In the genomic region with DNA sequence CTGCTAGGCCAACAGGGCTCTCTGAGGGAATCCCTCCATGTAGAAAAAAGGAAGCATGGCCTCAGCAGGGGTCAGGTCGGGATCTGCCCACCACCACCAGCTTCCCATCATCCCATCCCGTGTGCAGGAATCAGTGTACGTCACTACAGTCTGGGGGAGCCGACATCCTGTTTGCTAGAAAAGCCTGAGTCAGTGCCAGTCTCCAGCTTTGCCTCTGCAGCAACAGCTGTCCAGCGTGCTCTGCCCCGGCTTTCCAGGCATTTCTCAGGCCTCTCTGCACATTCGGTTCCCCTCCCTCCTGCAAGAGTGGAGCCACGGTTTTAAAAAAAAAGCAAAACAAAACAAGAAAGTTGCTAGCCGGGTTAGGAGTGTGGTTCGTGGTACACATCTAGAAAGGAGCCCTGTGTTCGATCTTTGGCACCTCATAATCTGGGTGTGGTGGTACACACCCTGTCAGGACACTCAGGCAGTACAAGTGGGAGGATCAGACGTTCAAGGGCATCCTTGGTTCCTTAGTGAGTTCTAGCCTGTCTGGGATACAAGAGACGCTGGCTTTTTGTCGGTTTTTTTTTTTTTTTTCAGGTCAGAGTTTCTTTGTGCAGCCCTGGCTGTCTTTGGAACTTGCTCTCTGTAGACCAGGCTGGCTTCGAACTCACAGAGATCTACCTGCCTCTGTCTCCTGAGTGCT, we compare ENCODE assay signal across 8 mouse cellular contexts. TPM values are rescaled to one million over a fixed set of nuclear protein-coding genes. Genes with fewer than 3 reads are reported as not detected.
DNase-seq lines count a peak whose midpoint lies in the region; ATAC-seq and TF ChIP-seq lines count a peak whose summit lies in the region.

No protein-coding gene starts in this region.

- H3K4me3 ChIP-seq in forebrain, embryonic 11.5 days (ENCODE audit: low read depth, low read length) = no peak overlapping the region
- H3K4me3 ChIP-seq in hindbrain, embryonic 16.5 days (ENCODE audit: low read length) = no peak overlapping the region
- H3K4me3 ChIP-seq in cerebellum, adult 2 months (replicated peaks; ENCODE audit: insufficient read depth, low read depth, low read length) = no peak overlapping the region

- no peak overlapping the region for H3K9ac ChIP-seq in forebrain, embryonic 11.5 days (ENCODE audit: low read length)
- H3K9ac ChIP-seq in hindbrain, embryonic 16.5 days (ENCODE audit: low read depth, low read length) = no peak overlapping the region

- DNase-seq in ovary, adult 18-20 months (ENCODE audit: low spot score) = peak; percentile 50
- no peak for DNase-seq in ovary, postnatal 14 days (ENCODE audit: low spot score)
- no peak for DNase-seq in forebrain, embryonic 11.5 days (ENCODE audit: low spot score)
- DNase-seq in lung, postnatal 10 days = peak; percentile 90
- no peak for DNase-seq in c-Kit-positive CD71-positive TER-119-positive erythroid progenitor cells, embryonic 14.5 days (ENCODE audit: low spot score)
- no peak for DNase-seq in yolk sac, embryonic 10.5 days (ENCODE audit: low spot score)
- DNase-seq in cerebellum, adult 2 months = no peak

- H3K27ac ChIP-seq in forebrain, embryonic 11.5 days (ENCODE audit: low read depth, low read length) = peak overlapping the region; percentile 74
- H3K27ac ChIP-seq in hindbrain, embryonic 16.5 days (ENCODE audit: low read depth, low read length) = peak overlapping the region; percentile 82
- no peak overlapping the region for H3K27ac ChIP-seq in cerebellum, adult 2 months (ENCODE audit: insufficient read depth, low read length)

- no peaks in the 10 kb centered on the region for H3K36me3 ChIP-seq in forebrain, embryonic 11.5 days (ENCODE audit: control insufficient read depth, insufficient read depth, low read length)
- no peaks in the 10 kb centered on the region for H3K36me3 ChIP-seq in hindbrain, embryonic 16.5 days (ENCODE audit: control insufficient read depth, insufficient read depth, low read length)

- H3K9me3 ChIP-seq in forebrain, embryonic 11.5 days (ENCODE audit: control insufficient read depth, low read length) = no peaks in the 10 kb centered on the region
- H3K9me3 ChIP-seq in hindbrain, embryonic 16.5 days (ENCODE audit: control insufficient read depth, low read length) = no peaks in the 10 kb centered on the region

- no peak for TF ChIP-seq CTCF in cerebellum, adult 2 months (IDR thresholded peaks at IDR 0.05; ENCODE audit: borderline replicate concordance, insufficient read depth, low read depth, low read length)

- no peaks in the 10 kb centered on the region; the same call in 1 of the 2 replicates for H3K27me3 ChIP-seq in forebrain, embryonic 11.5 days (ENCODE audit: control insufficient read depth, insufficient read depth, low read length)
- no peaks in the 10 kb centered on the region for H3K27me3 ChIP-seq in hindbrain, embryonic 16.5 days (replicated peaks; ENCODE audit: control insufficient read depth, insufficient read depth, low read length)
- H3K27me3 ChIP-seq in cerebellum, adult 2 months (ENCODE audit: control insufficient read depth, insufficient read depth, low read length) = no peaks in the 10 kb centered on the region

- H3K4me1 ChIP-seq in forebrain, embryonic 11.5 days (replicated peaks; ENCODE audit: control insufficient read depth, insufficient read depth, low read length) = peaks cover 15% of the 10 kb centered on the region
- peaks cover 26% of the 10 kb centered on the region for H3K4me1 ChIP-seq in hindbrain, embryonic 16.5 days (ENCODE audit: control insufficient read depth, insufficient read depth, low read depth, low read length)
- H3K4me1 ChIP-seq in cerebellum, adult 2 months (ENCODE audit: control insufficient read depth, insufficient read depth, low read length) = 0 out of 2 replicates have a peak, but pooled peaks cover 5% of the 10 kb centered on the region

- ATAC-seq in forebrain, embryonic 11.5 days (replicated peaks; ENCODE audit: low FRiP score) = no peak
- no peak for ATAC-seq in hindbrain, embryonic 16.5 days

- no peak overlapping the region for H3K4me2 ChIP-seq in forebrain, embryonic 11.5 days (ENCODE audit: low read depth, low read length, severe bottlenecking)
- H3K4me2 ChIP-seq in hindbrain, embryonic 16.5 days (ENCODE audit: low read length) = no peak overlapping the region

- TF ChIP-seq POLR2A in cerebellum, adult 2 months (IDR thresholded peaks at IDR 0.05; ENCODE audit: borderline replicate concordance, insufficient read depth, low read length) = no peak

- 50% methylated on average over 15 of the region's 15 CpGs for WGBS in forebrain, embryonic 11.5 days
- WGBS in hindbrain, embryonic 16.5 days = 46% methylated on average over 15 of the region's 15 CpGs
- 62% methylated on average over 15 of the region's 15 CpGs for WGBS in cerebellum, adult 2 months

RNA-seq across cellular contexts. Expression of a gene that starts 32.0 kb away (rescaled TPM):
- polyA plus RNA-seq in forebrain, embryonic 11.5 days (2014; fragmentation: Nextera tagmentation; extraction: Ambion mirVana) = 7.4 and 9.5 TPM in 2 replicates
- 75.3 and 97.1 TPM in 2 replicates for polyA plus RNA-seq in hindbrain, embryonic 16.5 days (2015; fragmentation: Nextera tagmentation; extraction: Ambion mirVana)
- polyA plus RNA-seq in cerebellum, adult 2 months (2012; rRNA removed) = 48.3 and 53.9 TPM in 2 replicates

RNA-seq across cellular contexts. Expression of a gene that starts 40.3 kb away (rescaled TPM):
- polyA plus RNA-seq in forebrain, embryonic 11.5 days (2014; fragmentation: Nextera tagmentation; extraction: Ambion mirVana) = 25.3 and 26.5 TPM in 2 replicates
- 20.6 and 23.7 TPM in 2 replicates for polyA plus RNA-seq in hindbrain, embryonic 16.5 days (2015; fragmentation: Nextera tagmentation; extraction: Ambion mirVana)
- 48.6 and 52.3 TPM in 2 replicates for polyA plus RNA-seq in cerebellum, adult 2 months (2012; rRNA removed)

Comparison
In these comparisons a context has a peak if more than half of its experiments do, and no peak if none do; other contexts are left out.
1. DNase-seq: peak in ovary, adult 18-20 months (single experiment) and lung, postnatal 10 days (single experiment); none in ovary, postnatal 14 days (single experiment), forebrain, embryonic 11.5 days (single experiment), c-Kit-positive CD71-positive TER-119-positive erythroid progenitor cells, embryonic 14.5 days (single experiment), yolk sac, embryonic 10.5 days (single experiment) and cerebellum, adult 2 months (0 of 2).